Mouse (Mus musculus): ENCODE data around the gene Lmo1. TPM values are rescaled to one million over a fixed set of nuclear protein-coding genes. Genes with fewer than 3 reads are reported as not detected.
"Not testable (repeated sequence)": the region's sequence is repeated elsewhere in the genome, so short reads cannot be mapped to it uniquely, and the experiment has no call there.

Gene Lmo1
- polyA plus RNA-seq, 1 experiment from 2014 or later = 9.0 TPM

DNA sequence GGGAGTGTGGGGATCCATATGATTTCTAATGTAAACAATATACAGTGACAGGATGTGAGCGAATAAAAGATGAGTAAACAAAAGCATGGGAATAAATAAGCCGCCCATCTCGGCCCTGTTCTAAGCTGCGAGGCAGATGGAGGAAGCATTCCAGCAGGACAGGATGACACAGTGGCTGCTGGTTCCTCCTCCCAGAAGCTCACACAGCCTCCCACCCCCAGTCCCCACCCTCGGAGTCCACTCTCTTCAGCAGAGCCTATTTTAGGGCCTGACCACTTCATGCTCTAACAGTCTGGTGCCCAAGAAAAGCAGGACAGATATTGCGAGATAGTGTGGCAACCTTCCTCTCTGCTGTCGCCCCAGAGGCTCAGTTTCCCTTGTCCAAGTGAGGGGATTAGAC is 77.8 kb downstream of the Lmo1 start:
- no peaks in the 10 kb centered on the region for H3K27me3 ChIP-seq
- H3K36me3 ChIP-seq = no peaks in the 10 kb centered on the region
- H3K27ac ChIP-seq = no peak overlapping the region
- H3K4me3 ChIP-seq (replicated peaks) = no peak overlapping the region
- H3K4me1 ChIP-seq = no peaks in the 10 kb centered on the region
- no peak overlapping the region for H3K4me2 ChIP-seq
- H3K9ac ChIP-seq = no peak overlapping the region
- 78% methylated on average over 7 of the region's 7 CpGs for WGBS
- no peak for ATAC-seq (replicated peaks; ENCODE audit: low FRiP score)
- no peaks in the 10 kb centered on the region for H3K9me3 ChIP-seq (replicated peaks)

- ATAC-seq (replicated peaks; ENCODE audit: low FRiP score) = no peak
- Histone ChIP-seq H3K4me2 (no peak overlapping the region), H3K9ac (no peak overlapping the region), H3K27me3 (no peaks in the 10 kb centered on the region), H3K36me3 (no peaks in the 10 kb centered on the region), H3K4me3 (replicated peaks) (no peak overlapping the region), H3K4me1 (no peaks in the 10 kb centered on the region), H3K27ac (no peak overlapping the region), H3K9me3 (replicated peaks) (no peaks in the 10 kb centered on the region)
- 81% methylated on average over 4 of the region's 4 CpGs for WGBS
These were observed 78.4 kb downstream of the Lmo1 start for GRCm38 (mm10) chr7:109096618-109097017.

DNA sequence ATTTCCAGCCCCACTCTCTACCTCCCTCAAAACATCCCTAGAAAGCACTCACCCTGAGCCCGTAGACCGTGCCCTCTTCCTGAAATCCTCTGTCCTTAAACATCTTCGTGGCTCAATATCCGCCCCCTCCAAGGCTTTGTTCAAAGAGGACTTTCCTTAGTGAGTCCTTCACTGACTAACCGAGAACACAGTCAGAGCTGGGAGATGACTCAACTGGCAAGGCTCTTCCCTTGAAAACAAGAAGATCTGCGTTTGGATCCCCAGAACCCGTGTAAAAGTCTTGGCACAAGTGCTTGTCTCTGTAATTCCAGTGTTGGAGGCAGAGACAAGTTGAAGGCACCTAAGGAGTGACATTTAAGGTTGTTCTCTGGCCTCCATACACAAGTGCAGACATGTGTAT is 80.7 kb downstream of the Lmo1 start:
- Histone ChIP-seq H3K9me3 (replicated peaks) (no peaks in the 10 kb centered on the region), H3K27ac (no peak overlapping the region), H3K27me3 (no peaks in the 10 kb centered on the region; the same call in 1 of the 2 replicates), H3K4me1 (no peaks in the 10 kb centered on the region), H3K4me2 (no peak overlapping the region), H3K4me3 (replicated peaks) (no peak overlapping the region), H3K9ac (no peak overlapping the region), H3K36me3 (no peaks in the 10 kb centered on the region)
- no peak for ATAC-seq (replicated peaks; ENCODE audit: low FRiP score)
- WGBS = no CpG with 5 or more reads among the region's 7 CpGs

- not testable (repeated sequence) for ATAC-seq (replicated peaks; ENCODE audit: low FRiP score)
These were observed 83.7 kb downstream of the Lmo1 start for GRCm38 (mm10) chr7:109091316-109091715.

More at GRCm38 (mm10) chr7:109091316-109091715, 83.7 kb downstream of the Lmo1 start:
- not testable (repeated sequence) for H3K4me3 ChIP-seq (replicated peaks); H3K4me1 ChIP-seq; H3K4me2 ChIP-seq; H3K36me3 ChIP-seq; H3K9ac ChIP-seq; H3K9me3 ChIP-seq (replicated peaks); H3K27ac ChIP-seq; H3K27me3 ChIP-seq
- no CpG with 5 or more reads among the region's 2 CpGs for WGBS

Other genes starting within 250 kb of the Lmo1 start
- 0.06 TPM in 1 of 2 replicates, not detected in the other for gene Nlrp10, start 245.0 kb downstream of the Lmo1 start, polyA plus RNA-seq (2015; fragmentation: Nextera tagmentation; extraction: Ambion mirVana)
- gene Eif3f, start 240.8 kb downstream of the Lmo1 start, polyA plus RNA-seq (2015; fragmentation: Nextera tagmentation; extraction: Ambion mirVana) = 83.1 and 86.6 TPM in 2 replicates
- 1.4 and 2.4 TPM in 2 replicates for gene Tub, start 224.9 kb downstream of the Lmo1 start, polyA plus RNA-seq (2015; fragmentation: Nextera tagmentation; extraction: Ambion mirVana)
- 1.7 and 2.1 TPM in 2 replicates for gene Ric3, start 91.9 kb downstream of the Lmo1 start, polyA plus RNA-seq (2015; fragmentation: Nextera tagmentation; extraction: Ambion mirVana)

Data from kidney, embryonic 15.5 days (tissue).